ENCODE assay signal across 10 mouse cellular contexts in genomic region chr8:124403876-124404275, GRCm38 (mm10). TPM values are rescaled to one million over a fixed set of nuclear protein-coding genes. Genes with fewer than 3 reads are reported as not detected.
DNase-seq lines count a peak whose midpoint lies in the region; ATAC-seq lines count a peak whose summit lies in the region.
"Had no signal": no experiment of that assay in that cellular context is flagged by ENCODE, and none has a peak within 500 bp of the region (broad histone marks: within the 10 kb centered on the region; RNA-seq: fewer than 3 reads in every experiment).

No protein-coding gene starts in this region.

- H3K4me3 ChIP-seq in kidney, embryonic 14.5 days (ENCODE audit: low read length): no peak overlapping the region
- H3K4me3 ChIP-seq in hindbrain, embryonic 15.5 days: no peak overlapping the region
- no peak overlapping the region for H3K4me3 ChIP-seq in lung, embryonic 16.5 days (ENCODE audit: low read length)
- H3K4me3 ChIP-seq: embryonic facial prominence, embryonic 12.5 days; neural tube, embryonic 13.5 days had no signal

- no peak overlapping the region for H3K27ac ChIP-seq in kidney, embryonic 14.5 days (ENCODE audit: low read depth, low read length)
- no peak overlapping the region for H3K27ac ChIP-seq in hindbrain, embryonic 15.5 days (replicated peaks)
- no peak overlapping the region for H3K27ac ChIP-seq in lung, embryonic 16.5 days (ENCODE audit: low read length)
- H3K27ac ChIP-seq: embryonic facial prominence, embryonic 12.5 days had no signal

- WGBS in kidney, embryonic 14.5 days: 56% methylated on average over 3 of the region's 3 CpGs
- 54% methylated on average over 3 of the region's 3 CpGs for WGBS in hindbrain, embryonic 15.5 days
- whole genome bisulfite sequencing in lung, embryonic 16.5 days: 39% methylated on average over 3 of the region's 3 CpGs

- no peak overlapping the region for H3K4me2 ChIP-seq in kidney, embryonic 14.5 days (replicated peaks; ENCODE audit: low read depth, low read length)
- no peak overlapping the region for H3K4me2 ChIP-seq in hindbrain, embryonic 15.5 days
- H3K4me2 ChIP-seq in lung, embryonic 16.5 days (ENCODE audit: low read depth, low read length): no peak overlapping the region
- H3K4me2 ChIP-seq: embryonic facial prominence, embryonic 12.5 days; neural tube, embryonic 13.5 days had no signal

- no peaks in the 10 kb centered on the region for H3K36me3 ChIP-seq in kidney, embryonic 14.5 days (ENCODE audit: control insufficient read depth, insufficient read depth, low read length)
- no peaks in the 10 kb centered on the region for H3K36me3 ChIP-seq in hindbrain, embryonic 15.5 days
- H3K36me3 ChIP-seq in lung, embryonic 16.5 days (ENCODE audit: control insufficient read depth, insufficient read depth, low read length): no peaks in the 10 kb centered on the region
- H3K36me3 ChIP-seq: embryonic facial prominence, embryonic 12.5 days; neural tube, embryonic 13.5 days had no signal

- no peak for ATAC-seq in kidney, embryonic 14.5 days (ENCODE audit: low FRiP score, low TSS enrichment)
- ATAC-seq in hindbrain, embryonic 15.5 days (ENCODE audit: low FRiP score, low read depth): 0 out of 2 replicates have a peak, but pooled peaks have one; percentile 21
- ATAC-seq in lung, embryonic 16.5 days (ENCODE audit: low read depth): peak; percentile 32; the same call in 1 of the 2 replicates
- no peak for ATAC-seq in erythroid progenitor cell, adult 5-6 weeks (replicated peaks; ENCODE audit: low FRiP score, poor library complexity, severe bottlenecking)

- no peaks in the 10 kb centered on the region for H3K4me1 ChIP-seq in kidney, embryonic 14.5 days (ENCODE audit: control insufficient read depth, insufficient read depth, low read length)
- 0 out of 2 replicates have a peak, but pooled peaks cover 3% of the 10 kb centered on the region for H3K4me1 ChIP-seq in hindbrain, embryonic 15.5 days (replicated peaks)
- H3K4me1 ChIP-seq in lung, embryonic 16.5 days (replicated peaks; ENCODE audit: control insufficient read depth, insufficient read depth, low read length): no peaks in the 10 kb centered on the region; the same call in 1 of the 2 replicates

- no peaks in the 10 kb centered on the region for H3K9me3 ChIP-seq in kidney, embryonic 14.5 days (ENCODE audit: control insufficient read depth, low read length)
- no peaks in the 10 kb centered on the region for H3K9me3 ChIP-seq in hindbrain, embryonic 15.5 days
- H3K9me3 ChIP-seq in lung, embryonic 16.5 days (ENCODE audit: control insufficient read depth, low read length): no peaks in the 10 kb centered on the region
- H3K9me3 ChIP-seq: embryonic facial prominence, embryonic 12.5 days; neural tube, embryonic 13.5 days had no signal

- no peaks in the 10 kb centered on the region for H3K27me3 ChIP-seq in kidney, embryonic 14.5 days (ENCODE audit: control insufficient read depth, insufficient read depth, low read length)
- no peaks in the 10 kb centered on the region for H3K27me3 ChIP-seq in hindbrain, embryonic 15.5 days
- no peaks in the 10 kb centered on the region for H3K27me3 ChIP-seq in lung, embryonic 16.5 days (ENCODE audit: control insufficient read depth, insufficient read depth, low read depth, low read length)
- H3K27me3 ChIP-seq: embryonic facial prominence, embryonic 12.5 days; neural tube, embryonic 13.5 days had no signal

- no peak overlapping the region for H3K9ac ChIP-seq in kidney, embryonic 14.5 days (ENCODE audit: low read depth, low read length)
- H3K9ac ChIP-seq in hindbrain, embryonic 15.5 days: no peak overlapping the region
- no peak overlapping the region for H3K9ac ChIP-seq in lung, embryonic 16.5 days (ENCODE audit: low read length)
- H3K9ac ChIP-seq: embryonic facial prominence, embryonic 12.5 days; neural tube, embryonic 13.5 days had no signal

- DNase-seq in kidney, adult 11 months: peak; percentile 23
- DNase-seq in NIH3T3 (ENCODE audit: low read depth): peak; percentile 70
- DNase-seq in cerebellum, postnatal 14 days: peak; percentile 80 to 84
- no peak for DNase-seq in gastrocnemius, adult 8-10 months (ENCODE audit: low spot score in 2 of 2)

RNA-seq across cellular contexts. Expression of gene Pgbd5, which starts 35.6 kb away (rescaled TPM):
- polyA plus RNA-seq in kidney, embryonic 14.5 days (2014; fragmentation: Nextera tagmentation; extraction: Ambion mirVana): 0.61 and 1.1 TPM in 2 replicates
- polyA plus RNA-seq in hindbrain, embryonic 15.5 days (2015; fragmentation: Nextera tagmentation; extraction: Ambion mirVana): 16.4 TPM in 2 replicates
- 1.9 and 2.2 TPM in 2 replicates for polyA plus RNA-seq in lung, embryonic 16.5 days (2015; fragmentation: Nextera tagmentation; extraction: Ambion mirVana)
- total RNA-seq in erythroid progenitor cell, adult 5-6 weeks (2015; ENCODE audit: low replicate concordance): not detected in 2 replicates
- total RNA-seq in erythroid progenitor cell, adult 5-6 weeks (2017; ENCODE audit: low replicate concordance): not detected in 2 replicates
- under 1 TPM; 0.27 to 0.83 (median 0.40) TPM for total RNA-seq in gastrocnemius, adult 8-10 months (2022)

Comparison
In these comparisons a context has a peak if more than half of its experiments do, and no peak if none do; other contexts are left out.
1. DNase-seq: peak in kidney, adult 11 months (single experiment), NIH3T3 (single experiment) and cerebellum, postnatal 14 days (2 of 2); none in gastrocnemius, adult 8-10 months (0 of 2).
2. ATAC-seq: peak in hindbrain, embryonic 15.5 days (single experiment) and lung, embryonic 16.5 days (single experiment); none in kidney, embryonic 14.5 days (single experiment) and erythroid progenitor cell, adult 5-6 weeks (single experiment).